Mouse (Mus musculus) left cerebral cortex, postnatal 25 days (tissue): ENCODE results near the gene Map4k2. TPM values are rescaled to one million over a fixed set of nuclear protein-coding genes. Genes with fewer than 3 reads are reported as not detected.

Experiments
- DNase-seq, 2 experiments: peaks; one replicate each; pipeline ENCODE4 v3.0.0; 2022; ENCODE audit warnings: low spot score in 2 of 2, mixed read lengths in 1 of 2
- intact Hi-C: fragments of 180-260 bp; cut with DNase I; formaldehyde crosslinking; loops from one replicate; pipeline ENCODE4 v1.15.1; 2025
- total RNA-seq, 2 experiments: library from RNA; stranded (reverse); gene quantifications; 2 replicates each; pipeline ENCODE4 v1.2.3; 2021

The Map4k2 gene
- total RNA-seq, 2 experiments from 2014 or later: 83.3 to 92.3 TPM

DNA sequence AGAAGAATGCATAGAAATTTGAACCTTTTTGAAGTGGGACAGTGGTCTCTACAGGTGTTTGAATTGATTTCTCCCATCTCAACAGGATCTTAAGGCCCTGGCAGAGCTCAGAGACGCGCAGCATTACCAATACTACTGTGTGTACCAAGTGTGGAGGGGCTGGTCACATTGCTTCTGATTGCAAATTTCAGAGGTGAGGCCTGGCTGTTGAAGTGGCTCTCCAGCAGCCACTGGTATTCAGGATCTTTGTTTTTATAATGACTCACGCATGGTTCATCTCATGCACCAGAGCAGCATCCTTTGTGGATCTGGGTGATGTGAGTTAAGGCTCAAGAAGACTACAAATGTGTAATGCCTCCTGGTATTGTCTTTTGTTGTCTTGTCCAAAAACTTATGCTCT is 31.5 kb downstream of the Map4k2 start:
- intact Hi-C loops: loop anchor here (5.0 kb wide), 1 partner anchor 45 kb away; the partner anchor contains the start of gene Nrxn2

DNA sequence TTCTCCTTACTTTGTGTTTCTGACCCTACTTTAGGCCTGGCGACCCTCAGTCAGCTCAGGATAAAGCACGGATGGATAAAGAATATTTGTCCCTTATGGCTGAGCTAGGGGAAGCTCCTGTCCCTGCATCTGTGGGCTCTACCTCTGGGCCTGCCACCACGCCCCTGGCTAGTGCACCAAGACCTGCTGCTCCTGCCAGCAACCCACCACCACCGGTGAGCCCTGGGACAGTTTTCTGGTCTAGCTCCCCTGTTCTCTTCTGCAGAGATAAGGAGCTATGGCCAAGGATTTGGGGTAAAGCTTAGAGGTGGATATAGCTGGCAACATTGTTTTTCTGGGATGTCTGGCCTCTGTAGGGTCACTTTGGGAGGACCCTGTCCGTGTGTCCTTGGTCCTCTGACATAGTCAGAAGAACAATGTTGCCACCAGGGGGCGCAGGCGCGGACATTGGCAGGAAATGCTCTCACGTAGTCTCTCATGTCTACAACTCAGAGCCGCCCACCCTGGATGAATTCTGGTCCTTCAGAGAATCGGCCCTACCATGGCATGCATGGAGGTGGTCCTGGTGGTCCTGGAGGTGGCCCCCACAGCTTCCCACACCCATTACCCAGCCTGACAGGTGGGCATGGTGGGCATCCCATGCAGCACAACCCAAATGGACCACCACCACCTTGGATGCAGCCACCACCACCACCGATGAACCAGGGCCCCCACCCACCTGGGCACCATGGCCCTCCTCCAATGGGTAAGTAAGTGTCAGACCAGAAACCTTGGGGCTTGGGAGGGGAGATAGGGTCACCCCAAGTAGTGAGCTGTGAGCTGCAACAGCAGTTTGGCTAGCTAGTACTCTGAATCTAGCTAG is 32.8 kb downstream of the Map4k2 start:
- peak; percentile 72 to 74 for DNase-seq
- intact Hi-C loops: loop anchor here (5.0 kb wide), 1 partner anchor 44 kb away; the partner anchor contains the start of gene Nrxn2

More for the DNA sequence above, 31.5 kb downstream of the Map4k2 start:
- DNase-seq: no peak

DNA sequence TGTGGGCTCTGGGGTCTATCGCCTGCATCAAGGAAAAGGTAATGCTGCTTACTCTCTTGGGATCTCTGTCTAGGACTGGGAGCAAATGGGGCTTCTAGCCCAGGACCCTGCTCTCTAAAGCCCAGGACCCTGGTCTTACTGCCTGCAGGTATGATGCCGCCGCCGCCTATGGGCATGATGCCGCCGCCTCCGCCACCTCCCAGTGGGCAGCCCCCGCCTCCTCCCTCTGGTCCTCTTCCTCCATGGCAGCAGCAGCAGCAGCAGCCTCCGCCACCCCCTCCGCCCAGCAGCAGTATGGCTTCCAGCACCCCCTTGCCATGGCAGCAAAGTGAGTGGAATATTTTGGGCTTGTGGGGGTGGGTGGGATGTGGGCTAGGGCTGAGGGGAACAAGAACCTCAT is 33.6 kb downstream of the Map4k2 start:
- intact Hi-C loops: loop anchor here (5.0 kb wide), 1 partner anchor 43 kb away; the partner anchor contains the start of gene Nrxn2

GRCm38 (mm10) chr19:6375423-6376254 is 34.7 kb downstream of the Map4k2 start:
- no peak for DNase-seq
- intact Hi-C loops: no loop called here

More for the DNA sequence above, 33.6 kb downstream of the Map4k2 start:
- no peak for DNase-seq

- no peak for DNase-seq
- intact Hi-C loops: no loop called here
Observed at GRCm38 (mm10) chr19:6376255-6376564, 35.3 kb downstream of the Map4k2 start.

- intact Hi-C loops: no loop called here
- no peak for DNase-seq
Observed at GRCm38 (mm10) chr19:6376643-6377042, 35.7 kb downstream of the Map4k2 start.

- no peak for DNase-seq
- intact Hi-C loops: no loop called here
Observed at GRCm38 (mm10) chr19:6377327-6378040, 36.5 kb downstream of the Map4k2 start.

DNA sequence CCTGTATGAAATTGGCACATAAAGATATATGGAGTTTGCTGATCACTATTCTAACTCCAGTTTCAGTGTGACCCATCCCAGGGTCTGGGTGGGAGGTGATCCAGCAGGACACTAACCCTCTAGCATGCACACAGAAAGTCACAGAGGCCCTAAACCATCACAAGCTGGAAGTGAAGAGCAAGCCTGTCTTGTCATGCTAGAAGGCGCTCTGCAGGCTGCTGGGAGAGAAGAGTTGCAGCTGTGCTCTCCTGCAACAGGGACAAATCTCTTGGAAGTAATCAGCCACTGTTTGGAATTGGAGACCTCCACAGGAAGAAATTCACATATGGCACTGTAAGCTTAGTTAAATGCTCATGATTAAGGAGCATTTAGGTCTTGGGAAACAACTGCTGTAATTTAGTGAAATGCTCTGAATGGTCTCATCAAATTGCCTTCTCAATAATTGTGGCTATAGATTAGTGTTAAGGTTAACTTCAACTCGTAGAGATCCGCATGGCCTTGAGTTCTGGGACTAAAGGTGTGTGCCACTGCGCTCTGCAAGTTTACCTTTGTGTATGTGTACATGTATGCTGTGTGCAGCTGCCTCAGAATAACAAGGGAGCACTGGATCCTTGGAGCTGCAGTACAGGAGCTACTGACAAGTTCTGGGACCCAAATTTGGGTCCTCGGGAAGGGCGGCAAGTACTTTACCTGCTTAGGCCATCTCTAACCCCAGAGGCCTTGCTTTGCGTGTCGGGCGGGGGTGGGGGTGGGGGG is 39.7 kb downstream of the Map4k2 start:
- intact Hi-C loops: no loop called here

GRCm38 (mm10) chr19:6381238-6381637 is 40.3 kb downstream of the Map4k2 start:
- intact Hi-C loops: no loop called here
- no peak for DNase-seq

More for the DNA sequence above, 39.7 kb downstream of the Map4k2 start:
- DNase-seq: no peak

- intact Hi-C loops: no loop called here
- no peak for DNase-seq
Observed at GRCm38 (mm10) chr19:6382323-6382924, 41.5 kb downstream of the Map4k2 start.

GRCm38 (mm10) chr19:6383470-6383869 is 42.5 kb downstream of the Map4k2 start:
- intact Hi-C loops: no loop called here
- DNase-seq: no peak

DNA sequence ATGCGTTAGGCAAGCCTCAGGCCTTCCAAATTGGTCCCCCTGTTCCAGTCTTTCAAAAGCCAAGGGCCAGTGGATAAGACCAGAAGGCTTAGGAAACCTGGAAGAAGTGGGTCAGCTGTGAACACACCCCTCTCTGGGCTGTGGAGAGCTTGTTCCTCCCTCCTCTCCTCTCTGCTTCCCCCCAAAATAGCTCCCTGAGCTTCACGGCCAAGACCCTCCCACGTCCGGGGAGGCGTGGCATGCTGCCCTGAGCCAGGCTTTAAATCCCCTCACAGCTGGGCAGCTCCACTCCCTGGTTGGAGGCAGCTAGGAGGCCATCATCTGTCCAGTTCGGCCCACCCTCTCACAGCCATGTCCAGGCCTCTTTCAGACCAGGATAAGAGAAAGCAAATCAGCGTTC is 43.2 kb downstream of the Map4k2 start, which contains the start of gene Pygm:
Gene Pygm (plus strand): TSS at position 272 of the 400 bp plus-strand sequence.
- intact Hi-C loops: no loop called here
- peak; percentile 42 to 83 for DNase-seq

GRCm38 (mm10) chr19:6384954-6385353 is 44.0 kb downstream of the Map4k2 start:
- no peak for DNase-seq
- intact Hi-C loops: no loop called here

DNA sequence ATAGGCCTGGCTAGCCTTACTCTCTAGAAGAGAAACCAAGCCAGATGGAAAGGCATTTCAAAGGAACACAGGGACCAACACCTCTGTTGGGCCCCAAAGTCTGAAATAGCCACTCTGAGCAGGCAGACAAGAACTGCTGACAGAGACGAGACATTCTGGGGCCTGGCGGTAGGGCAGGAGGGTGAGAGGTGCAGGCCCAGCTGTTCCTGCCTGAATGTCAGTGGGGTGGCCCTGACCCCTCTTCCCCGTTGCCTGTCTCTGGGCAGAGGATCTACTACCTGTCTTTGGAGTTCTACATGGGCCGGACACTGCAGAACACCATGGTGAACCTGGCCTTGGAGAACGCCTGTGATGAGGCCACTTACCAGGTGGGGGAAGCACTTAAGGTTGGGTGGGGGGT is 44.5 kb downstream of the Map4k2 start:
- DNase-seq: no peak
- intact Hi-C loops: no loop called here

DNA sequence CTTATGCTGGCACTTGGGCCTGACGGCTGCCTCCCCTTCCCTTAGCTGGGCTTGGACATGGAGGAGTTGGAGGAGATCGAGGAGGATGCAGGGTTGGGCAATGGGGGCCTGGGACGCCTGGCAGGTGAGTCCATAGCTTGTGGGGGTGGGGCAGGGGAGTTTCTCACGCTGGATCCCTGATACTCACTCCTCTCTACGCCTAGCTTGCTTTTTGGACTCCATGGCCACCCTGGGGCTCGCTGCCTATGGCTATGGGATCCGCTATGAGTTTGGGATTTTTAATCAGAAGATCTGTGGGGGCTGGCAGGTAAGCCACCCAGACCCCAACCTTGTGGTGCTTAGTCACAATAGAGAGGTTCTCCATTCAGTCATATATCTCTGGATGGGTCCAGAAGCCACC is 44.9 kb downstream of the Map4k2 start:
- intact Hi-C loops: no loop called here
- no peak for DNase-seq

DNA sequence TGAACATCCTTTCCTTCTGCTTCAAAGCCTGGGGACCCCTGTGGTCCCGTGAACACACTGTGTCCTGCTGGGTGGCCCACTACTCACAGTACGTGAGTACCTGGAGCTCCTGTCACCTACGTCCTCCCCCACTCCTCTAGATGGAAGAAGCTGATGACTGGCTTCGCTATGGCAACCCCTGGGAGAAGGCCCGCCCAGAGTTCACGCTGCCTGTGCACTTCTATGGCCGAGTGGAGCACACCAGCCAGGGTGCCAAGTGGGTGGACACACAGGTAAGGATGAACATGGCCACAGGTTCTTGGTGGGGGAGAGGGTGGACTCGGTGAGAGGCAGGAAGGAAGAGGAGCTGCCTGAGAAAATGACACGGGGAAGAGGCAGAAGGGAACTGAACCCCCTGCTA is 45.3 kb downstream of the Map4k2 start:
- intact Hi-C loops: no loop called here
- no peak for DNase-seq

DNA sequence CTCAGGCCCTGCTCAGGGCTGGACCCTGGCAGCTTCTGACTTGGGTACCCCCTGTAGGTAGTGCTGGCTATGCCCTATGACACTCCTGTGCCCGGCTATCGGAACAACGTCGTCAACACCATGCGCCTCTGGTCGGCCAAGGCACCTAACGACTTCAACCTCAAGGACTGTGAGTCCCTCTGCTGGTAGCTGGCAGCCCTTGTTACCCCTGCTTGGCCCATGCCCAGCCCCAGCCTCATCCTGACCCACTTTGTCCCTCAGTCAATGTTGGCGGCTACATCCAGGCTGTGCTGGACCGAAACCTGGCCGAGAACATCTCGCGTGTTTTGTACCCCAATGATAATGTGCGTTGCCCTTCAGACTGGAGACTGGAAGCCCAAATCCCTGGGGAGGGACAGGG is 47.1 kb downstream of the Map4k2 start:
- DNase-seq: no peak

GRCm38 (mm10) chr19:6389803-6390202 is 48.9 kb downstream of the Map4k2 start:
- no peak for DNase-seq
- intact Hi-C loops: no loop called here

More for the DNA sequence above, 47.1 kb downstream of the Map4k2 start:
- intact Hi-C loops: no loop called here

- intact Hi-C loops: no loop called here
- DNase-seq: no peak
Observed at GRCm38 (mm10) chr19:6390251-6390650, 49.3 kb downstream of the Map4k2 start.
